Mouse (Mus musculus): Measurements from ENCODE around the gene Tesc.

GRCm38 (mm10) chr5:118079354-118079753 is 51.8 kb downstream of the Tesc start:
- TF ChIP-seq CTCF (IDR thresholded peaks at IDR 0.05; ENCODE audit: low read depth, low read length) (no peak), POLR2AphosphoS5 (IDR thresholded peaks at IDR 0.05; ENCODE audit: insufficient replicate concordance, low read depth, low read length) (no peak), GATA1 (IDR thresholded peaks at IDR 0.05; ENCODE audit: borderline replicate concordance, low read length) (no peak), GATA2 (IDR thresholded peaks at IDR 0.05; ENCODE audit: borderline replicate concordance, low read depth, low read length) (no peak)
